Mouse (Mus musculus) layer of hippocampus, postnatal 25 days (tissue): ENCODE measurements at regions not wholly inside any gene's neighbourhood (a gene's known extent, or its start where the extent isn't known, plus 50 kb on each side); places are given as distances from the start of the nearest gene placed in this dataset.

ENCODE experiments used
- DNase-seq, 2 experiments: peaks; one replicate each; pipeline ENCODE4 v3.0.0; 2022; ENCODE audit warnings: mixed read lengths in 2 of 2, low spot score in 1 of 2; ENCODE audit errors: extremely low spot score in 1 of 2

- no peak for DNase-seq
Observed at GRCm38 (mm10) chr5:39181616-39182402, 305.2 kb upstream of the Clnk start.

- no peak for DNase-seq
Observed at GRCm38 (mm10) chr5:39181028-39181427, 304.4 kb upstream of the Clnk start.

GRCm38 (mm10) chr5:39177891-39178290, 301.3 kb upstream of the Clnk start:
- DNase-seq = no peak

- no peak for DNase-seq
Observed at GRCm38 (mm10) chr5:39176906-39177305, 300.3 kb upstream of the Clnk start.

- no peak for DNase-seq
Observed at GRCm38 (mm10) chr5:39173491-39173890, 296.9 kb upstream of the Clnk start.

GRCm38 (mm10) chr5:39159651-39160050, 283.0 kb upstream of the Clnk start:
- no peak for DNase-seq

- no peak for DNase-seq
Observed at GRCm38 (mm10) chr5:39155763-39156162, 279.2 kb upstream of the Clnk start.

- DNase-seq = no peak
Observed at GRCm38 (mm10) chr5:39153291-39153794, 276.7 kb upstream of the Clnk start.

GRCm38 (mm10) chr5:39151917-39152316, 275.3 kb upstream of the Clnk start:
- no peak for DNase-seq

GRCm38 (mm10) chr5:39150891-39151290, 274.3 kb upstream of the Clnk start:
- DNase-seq = no peak

GRCm38 (mm10) chr5:39145658-39146057, 269.0 kb upstream of the Clnk start:
- no peak for DNase-seq

GRCm38 (mm10) chr5:39144225-39144624, 267.6 kb upstream of the Clnk start:
- DNase-seq = no peak

GRCm38 (mm10) chr5:39143648-39144047, 267.0 kb upstream of the Clnk start:
- DNase-seq = no peak

GRCm38 (mm10) chr5:39138375-39138774, 261.8 kb upstream of the Clnk start:
- DNase-seq = no peak

- no peak for DNase-seq
Observed at GRCm38 (mm10) chr5:39128931-39129330, 252.3 kb upstream of the Clnk start.

GRCm38 (mm10) chr5:39126833-39127232, 250.2 kb upstream of the Clnk start:
- no peak for DNase-seq

- DNase-seq = no peak
Observed at GRCm38 (mm10) chr5:39126270-39126691, 249.7 kb upstream of the Clnk start.

- no peak for DNase-seq
Observed at GRCm38 (mm10) chr5:39110336-39110735, 233.7 kb upstream of the Clnk start.

GRCm38 (mm10) chr5:39109526-39109925, 232.9 kb upstream of the Clnk start:
- no peak for DNase-seq

GRCm38 (mm10) chr5:39099113-39099512, 222.5 kb upstream of the Clnk start:
- no peak for DNase-seq

GRCm38 (mm10) chr5:39094875-39095274, 218.3 kb upstream of the Clnk start:
- no peak for DNase-seq

- no peak for DNase-seq
Observed at GRCm38 (mm10) chr5:39076555-39077178, 200.1 kb upstream of the Clnk start.
